Mouse (Mus musculus) spleen, postnatal 0 days (tissue): ENCODE measurements around the gene Vmn2r83. TPM values are rescaled to one million over a fixed set of nuclear protein-coding genes. Genes with fewer than 3 reads are reported as not detected.

Source experiments
- polyA plus RNA-seq: library from polyadenylated mRNA; unstranded; fragments of >200 nt; fragmentation: Nextera tagmentation; extraction: Ambion mirVana; gene quantifications from 2 replicates; pipeline ENCODE4 v1.2.1, GENCODE M21; 2015

The Vmn2r83 gene
- not detected in 2 replicates for polyA plus RNA-seq

DNA sequence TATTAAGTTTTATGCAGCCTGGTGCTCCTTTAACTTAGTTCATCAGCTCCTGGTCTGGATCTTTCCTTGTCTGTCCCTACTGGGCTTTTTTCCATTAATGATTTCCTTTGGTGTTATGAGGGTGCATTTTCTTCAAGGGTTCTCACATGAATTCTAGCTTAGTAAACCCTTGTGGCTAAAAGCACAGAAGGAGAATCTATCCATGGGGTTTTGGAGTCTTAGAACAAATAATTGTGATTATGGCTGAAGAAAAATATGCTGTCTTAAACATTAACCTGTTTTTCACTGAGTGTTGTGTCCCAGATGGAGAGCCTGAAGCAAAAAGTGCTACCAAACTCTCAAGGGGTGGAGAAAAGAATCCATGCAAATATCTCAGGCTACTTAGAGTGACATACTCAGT is at the start of gene Vmn2r83:
Vmn2r83 (plus strand) TSS at position 301 of the 400 bp plus-strand sequence.

DNA sequence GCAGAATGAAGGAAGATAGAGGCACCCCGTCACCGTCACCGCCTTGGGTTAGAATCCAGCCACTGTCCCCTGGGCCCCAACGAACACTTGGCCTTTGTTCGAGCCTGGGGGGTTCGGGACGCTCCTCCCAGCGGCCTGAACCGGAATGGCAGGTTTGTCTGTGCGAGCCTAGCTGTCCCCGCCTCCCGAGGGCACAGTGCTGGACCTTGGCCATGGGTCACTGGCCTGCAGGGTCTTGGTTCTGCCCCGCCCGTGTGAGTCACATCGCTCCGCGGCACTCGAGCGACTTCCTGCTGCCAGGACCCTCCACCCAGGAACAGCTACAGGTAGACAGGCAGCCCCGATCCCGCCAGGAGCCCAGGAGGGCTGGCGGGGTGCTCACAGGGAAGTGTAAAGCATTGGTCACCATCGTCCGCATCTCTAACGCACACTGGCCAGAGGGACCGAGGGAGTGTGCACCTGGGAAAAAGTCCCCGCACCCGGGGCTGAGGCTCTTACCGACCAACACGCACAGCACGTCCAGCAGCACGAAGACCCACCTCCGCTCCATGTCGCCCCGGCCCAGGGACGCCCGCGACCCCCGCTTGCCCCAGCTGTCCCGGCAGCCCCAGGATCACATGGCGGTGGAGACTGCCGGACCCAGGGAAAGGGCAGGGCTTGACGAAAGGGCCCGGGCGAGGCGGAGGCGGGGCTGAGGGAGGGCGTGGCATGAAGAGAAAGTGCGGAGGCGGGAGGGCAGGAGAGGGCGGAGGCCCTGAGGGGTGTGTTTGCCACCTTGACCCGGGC is 64.8 kb downstream of the Vmn2r83 start, which contains the start of gene Plpp2:
Plpp2 (minus strand) TSS at position 671 of the 786 bp plus-strand sequence.

Other genes starting within 250 kb of the Vmn2r83 start
- gene Vmn2r81, start 221.0 kb upstream of the Vmn2r83 start, polyA plus RNA-seq = not detected in 2 replicates
- not detected in 2 replicates for gene Vmn2r82, start 112.2 kb upstream of the Vmn2r83 start, polyA plus RNA-seq
- gene Plpp2, start 65.1 kb downstream of the Vmn2r83 start, polyA plus RNA-seq = 8.5 and 11.1 TPM in 2 replicates
- gene Mier2, start 86.5 kb downstream of the Vmn2r83 start, polyA plus RNA-seq = 10.7 and 13.4 TPM in 2 replicates
- gene Theg, start 118.6 kb downstream of the Vmn2r83 start, polyA plus RNA-seq = not detected in 2 replicates
- not detected in 2 replicates for gene C2cd4c, start 145.3 kb downstream of the Vmn2r83 start, polyA plus RNA-seq
- gene Shc2, start 169.2 kb downstream of the Vmn2r83 start, polyA plus RNA-seq = 0.90 TPM in 2 replicates
- gene Odf3l2, start 177.0 kb downstream of the Vmn2r83 start, polyA plus RNA-seq = not detected in 2 replicates
- 25.8 and 30.9 TPM in 2 replicates for gene Madcam1, start 195.8 kb downstream of the Vmn2r83 start, polyA plus RNA-seq
- 31.4 and 37.7 TPM in 2 replicates for gene Tpgs1, start 200.6 kb downstream of the Vmn2r83 start, polyA plus RNA-seq
- gene Cdc34, start 213.5 kb downstream of the Vmn2r83 start, polyA plus RNA-seq = 108 and 126 TPM in 2 replicates
- 0.23 and 0.45 TPM in 2 replicates for gene Gzmm, start 220.3 kb downstream of the Vmn2r83 start, polyA plus RNA-seq
- gene Bsg, start 235.8 kb downstream of the Vmn2r83 start, polyA plus RNA-seq = 663 and 749 TPM in 2 replicates
- gene Hcn2, start 247.9 kb downstream of the Vmn2r83 start, polyA plus RNA-seq = 0.04 and 0.07 TPM in 2 replicates